Mouse (Mus musculus): ENCODE results near the gene Asb17. TPM values are rescaled to one million over a fixed set of nuclear protein-coding genes. Genes with fewer than 3 reads are reported as not detected.

Asb17 gene
- 0.05 and 0.16 TPM in 2 replicates for polyA plus RNA-seq (2012; rRNA removed)

DNA sequence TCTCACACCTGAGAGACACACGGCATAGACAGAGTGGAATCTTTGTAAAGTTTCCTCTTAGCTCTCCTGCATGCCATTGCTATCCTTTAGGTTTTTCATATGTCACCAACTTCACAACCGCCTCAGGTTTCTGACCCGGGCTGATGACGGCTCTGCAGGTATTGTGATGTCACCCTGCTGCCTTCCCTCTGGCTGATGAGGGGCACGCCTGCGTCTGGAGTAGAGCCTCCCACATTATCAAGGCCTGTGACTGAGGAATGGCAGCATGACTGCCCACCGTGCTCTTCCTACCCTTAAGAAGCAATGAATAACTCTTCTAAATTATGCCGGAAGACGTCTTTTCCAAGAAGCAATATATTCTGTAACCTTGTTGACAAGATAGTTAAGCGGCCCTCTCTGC lies at the start of gene Asb17:
Gene Asb17 (plus strand): TSS at position 180 of the 400 bp plus-strand sequence.
- H3K36me3 ChIP-seq (ENCODE audit: control insufficient read depth, insufficient read depth, low read length) = no peaks in the 10 kb centered on the region
- TF ChIP-seq POLR2A (IDR thresholded peaks at IDR 0.05; ENCODE audit: low read depth, low read length) = no peak
- no peak for TF ChIP-seq CTCF (IDR thresholded peaks at IDR 0.05; ENCODE audit: extremely low read depth, insufficient read depth, insufficient read length, insufficient replicate concordance)
- H3K27ac ChIP-seq (ENCODE audit: insufficient read depth, low read length) = no peak within 1 kb of the TSS
- 90% methylated on average over 10 of the region's 10 CpGs for WGBS
- H3K4me3 ChIP-seq (ENCODE audit: extremely low read depth, insufficient read depth, insufficient read length) = no peak within 1 kb of the TSS
- DNase-seq (ENCODE audit: low read depth in 1 of 2, low spot score in 2 of 2) = no peak
- H3K4me1 ChIP-seq (ENCODE audit: control insufficient read depth, insufficient read depth, insufficient read length) = no peaks in the 10 kb centered on the region
- no peaks in the 10 kb centered on the region for H3K27me3 ChIP-seq (ENCODE audit: control insufficient read depth, insufficient read depth, low read length)

DNA sequence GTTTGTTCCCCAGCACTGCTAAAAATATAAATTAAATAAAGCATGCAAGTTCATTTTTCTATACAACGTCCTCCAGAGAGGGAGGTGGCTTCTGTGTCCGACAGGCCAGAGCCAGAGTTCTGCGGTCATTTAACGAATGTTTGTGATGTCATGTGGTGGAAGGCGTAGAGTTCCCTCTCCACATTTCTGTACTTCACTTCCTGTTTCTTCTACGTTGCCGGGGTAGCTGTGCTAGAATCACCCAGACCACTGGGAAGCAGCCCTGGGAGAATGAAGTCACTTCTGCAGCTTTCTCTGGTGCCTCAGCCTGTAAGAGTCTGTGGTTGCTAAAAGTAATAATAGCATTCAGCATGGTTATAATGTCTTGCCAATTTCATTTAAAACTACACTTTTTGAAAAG lies 46.4 kb upstream of the Asb17 start:
- no peaks in the 10 kb centered on the region for H3K36me3 ChIP-seq (ENCODE audit: control insufficient read depth, insufficient read depth, low read length)
- peaks cover 5% of the 10 kb centered on the region; the same call in 1 of the 2 replicates for H3K4me1 ChIP-seq (ENCODE audit: control insufficient read depth, insufficient read depth, insufficient read length)
- DNase-seq (ENCODE audit: low read depth in 1 of 2, low spot score in 2 of 2) = no peak
- WGBS = 9% methylated on average over 7 of the region's 7 CpGs
- no peaks in the 10 kb centered on the region for H3K27me3 ChIP-seq (ENCODE audit: control insufficient read depth, insufficient read depth, low read length)
- no peak overlapping the region for H3K4me3 ChIP-seq (ENCODE audit: extremely low read depth, insufficient read depth, insufficient read length)
- H3K27ac ChIP-seq (ENCODE audit: insufficient read depth, low read length) = no peak overlapping the region
- TF ChIP-seq POLR2A (IDR thresholded peaks at IDR 0.05; ENCODE audit: low read depth, low read length) (no peak), CTCF (IDR thresholded peaks at IDR 0.05; ENCODE audit: extremely low read depth, insufficient read depth, insufficient read length, insufficient replicate concordance) (no peak)

DNA sequence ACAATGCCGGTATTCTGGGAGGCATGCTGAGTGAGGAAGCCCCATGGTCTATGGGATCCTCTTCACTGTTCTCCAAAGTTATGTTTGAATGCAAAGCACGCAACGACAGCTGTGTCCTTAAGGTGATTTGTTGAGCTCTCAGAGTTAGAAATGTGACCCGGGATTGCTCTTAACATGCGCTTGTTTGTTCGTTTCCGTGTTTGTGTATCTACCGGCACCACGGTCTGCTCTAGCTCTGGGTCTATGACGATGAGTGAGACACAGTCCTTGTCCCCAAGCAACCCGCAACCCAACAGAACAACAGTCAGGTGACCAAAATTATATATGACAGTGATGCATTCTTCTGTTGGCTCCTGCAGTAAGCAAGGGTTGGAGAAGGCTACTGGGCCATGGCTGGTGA lies 44.4 kb upstream of the Asb17 start:
- Histone ChIP-seq H3K4me1 (ENCODE audit: control insufficient read depth, insufficient read depth, insufficient read length) (peaks cover 5% of the 10 kb centered on the region; the same call in 1 of the 2 replicates), H3K27ac (ENCODE audit: insufficient read depth, low read length) (no peak overlapping the region), H3K36me3 (ENCODE audit: control insufficient read depth, insufficient read depth, low read length) (no peaks in the 10 kb centered on the region), H3K4me3 (ENCODE audit: extremely low read depth, insufficient read depth, insufficient read length) (no peak overlapping the region), H3K27me3 (ENCODE audit: control insufficient read depth, insufficient read depth, low read length) (no peaks in the 10 kb centered on the region)
- TF ChIP-seq CTCF (IDR thresholded peaks at IDR 0.05; ENCODE audit: extremely low read depth, insufficient read depth, insufficient read length, insufficient replicate concordance) (no peak), POLR2A (IDR thresholded peaks at IDR 0.05; ENCODE audit: low read depth, low read length) (no peak)
- 94% methylated on average over 11 of the region's 11 CpGs for WGBS
- no peak for DNase-seq (ENCODE audit: low read depth in 1 of 2, low spot score in 2 of 2)

DNA sequence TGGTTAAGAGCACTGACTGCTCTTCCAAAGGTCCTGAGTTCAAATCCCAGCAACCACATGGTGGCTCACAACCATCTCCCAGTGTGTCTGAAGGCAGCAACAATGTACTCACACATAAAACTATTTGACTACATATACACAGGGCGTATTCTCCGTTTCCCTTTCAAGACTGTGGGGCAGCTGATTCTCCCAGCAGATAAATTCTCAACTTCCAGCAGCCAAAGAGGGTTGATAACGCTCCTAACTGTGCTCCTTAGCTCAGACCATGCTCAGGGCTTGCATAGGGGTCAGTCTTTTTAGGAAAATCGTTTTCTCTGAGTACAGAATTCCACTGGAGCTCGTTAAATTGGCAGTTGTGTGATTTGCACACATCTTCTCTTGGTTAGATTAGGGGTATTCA lies 43.3 kb upstream of the Asb17 start:
- Histone ChIP-seq H3K27ac (ENCODE audit: insufficient read depth, low read length) (no peak overlapping the region), H3K4me1 (ENCODE audit: control insufficient read depth, insufficient read depth, insufficient read length) (peaks cover 5% of the 10 kb centered on the region; the same call in 1 of the 2 replicates), H3K36me3 (ENCODE audit: control insufficient read depth, insufficient read depth, low read length) (no peaks in the 10 kb centered on the region), H3K4me3 (ENCODE audit: extremely low read depth, insufficient read depth, insufficient read length) (no peak overlapping the region), H3K27me3 (ENCODE audit: control insufficient read depth, insufficient read depth, low read length) (no peaks in the 10 kb centered on the region)
- no peak for DNase-seq (ENCODE audit: low read depth in 1 of 2, low spot score in 2 of 2)
- WGBS = 81% methylated on average over 5 of the region's 5 CpGs
- TF ChIP-seq POLR2A (IDR thresholded peaks at IDR 0.05; ENCODE audit: low read depth, low read length) = no peak

DNA sequence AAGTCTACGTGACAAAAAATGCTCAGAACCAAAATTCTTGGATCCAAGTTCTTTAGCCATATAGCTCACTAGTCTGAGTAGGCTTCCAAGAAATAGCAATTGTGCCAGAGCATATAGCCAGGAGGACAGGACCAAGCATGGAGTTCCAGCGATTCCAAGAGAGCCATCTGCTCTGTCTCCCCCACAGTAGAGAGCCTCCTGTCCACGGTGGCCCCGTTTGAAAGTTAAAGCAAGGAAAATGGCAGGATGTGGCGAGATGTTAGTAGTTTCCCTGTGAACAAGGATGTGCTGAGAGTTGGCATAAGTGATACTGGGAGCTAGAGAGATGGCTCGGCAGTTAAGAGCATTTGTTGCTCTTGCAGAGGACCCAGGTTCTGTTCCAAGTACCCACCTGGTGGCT lies 42.5 kb upstream of the Asb17 start:
- no peaks in the 10 kb centered on the region for H3K36me3 ChIP-seq (ENCODE audit: control insufficient read depth, insufficient read depth, low read length)
- no peak overlapping the region for H3K27ac ChIP-seq (ENCODE audit: insufficient read depth, low read length)
- peaks cover 5% of the 10 kb centered on the region; the same call in 1 of the 2 replicates for H3K4me1 ChIP-seq (ENCODE audit: control insufficient read depth, insufficient read depth, insufficient read length)
- no peaks in the 10 kb centered on the region for H3K27me3 ChIP-seq (ENCODE audit: control insufficient read depth, insufficient read depth, low read length)
- no peak for TF ChIP-seq POLR2A (IDR thresholded peaks at IDR 0.05; ENCODE audit: low read depth, low read length)
- TF ChIP-seq CTCF (IDR thresholded peaks at IDR 0.05; ENCODE audit: extremely low read depth, insufficient read depth, insufficient read length, insufficient replicate concordance) = no peak
- no peak overlapping the region for H3K4me3 ChIP-seq (ENCODE audit: extremely low read depth, insufficient read depth, insufficient read length)
- 66% methylated on average over 6 of the region's 6 CpGs for WGBS
- DNase-seq (ENCODE audit: low read depth in 1 of 2, low spot score in 2 of 2) = no peak

DNA sequence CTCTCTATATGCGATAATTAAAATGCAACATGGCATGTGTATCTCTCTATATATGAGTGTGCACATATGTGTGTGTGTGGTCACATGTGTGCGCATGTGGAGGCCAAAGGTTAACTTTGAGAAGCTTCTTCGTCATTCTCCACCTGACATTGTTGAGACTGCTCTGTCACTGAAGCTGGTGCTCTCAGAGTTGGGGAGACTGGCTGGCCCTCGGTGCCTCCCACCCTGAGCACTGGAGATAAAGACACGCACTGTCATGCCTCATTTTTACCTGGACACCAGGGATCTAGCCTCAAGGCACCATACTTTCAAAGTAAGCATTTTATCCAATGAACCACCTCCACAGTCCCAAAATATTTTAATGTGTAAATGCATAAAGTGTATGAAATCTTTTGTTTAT lies 41.4 kb upstream of the Asb17 start:
- Histone ChIP-seq H3K4me3 (ENCODE audit: extremely low read depth, insufficient read depth, insufficient read length) (no peak overlapping the region), H3K36me3 (ENCODE audit: control insufficient read depth, insufficient read depth, low read length) (no peaks in the 10 kb centered on the region), H3K27me3 (ENCODE audit: control insufficient read depth, insufficient read depth, low read length) (no peaks in the 10 kb centered on the region), H3K27ac (ENCODE audit: insufficient read depth, low read length) (no peak overlapping the region), H3K4me1 (ENCODE audit: control insufficient read depth, insufficient read depth, insufficient read length) (0 out of 2 replicates have a peak, but pooled peaks cover under 1% of the 10 kb centered on the region)
- no peak for TF ChIP-seq POLR2A (IDR thresholded peaks at IDR 0.05; ENCODE audit: low read depth, low read length)
- TF ChIP-seq CTCF (IDR thresholded peaks at IDR 0.05; ENCODE audit: extremely low read depth, insufficient read depth, insufficient read length, insufficient replicate concordance) = no peak
- 88% methylated on average over 5 of the region's 5 CpGs for WGBS
- no peak for DNase-seq (ENCODE audit: low read depth in 1 of 2, low spot score in 2 of 2)

DNA sequence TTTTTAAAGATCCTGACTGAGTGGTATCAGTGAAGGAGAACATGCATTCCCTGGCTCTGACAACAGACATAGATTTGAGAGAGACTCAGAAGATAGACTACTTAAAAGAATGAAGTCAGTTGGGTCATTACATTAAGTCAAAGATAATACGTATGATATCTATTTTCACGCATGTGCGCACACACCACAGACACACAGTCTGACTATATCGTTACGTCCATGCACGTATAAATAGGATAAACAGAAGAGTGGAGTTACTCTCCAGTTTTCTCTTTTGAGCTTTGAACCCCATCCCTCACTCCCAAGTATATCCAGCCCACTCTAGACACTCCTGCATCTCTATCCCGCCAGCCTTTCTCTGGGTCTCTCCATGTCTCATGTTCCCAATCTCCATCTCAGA lies 40.0 kb upstream of the Asb17 start:
- Histone ChIP-seq H3K27me3 (ENCODE audit: control insufficient read depth, insufficient read depth, low read length) (no peaks in the 10 kb centered on the region; the same call in 1 of the 2 replicates), H3K4me3 (ENCODE audit: extremely low read depth, insufficient read depth, insufficient read length) (no peak overlapping the region), H3K36me3 (ENCODE audit: control insufficient read depth, insufficient read depth, low read length) (no peaks in the 10 kb centered on the region), H3K27ac (ENCODE audit: insufficient read depth, low read length) (no peak overlapping the region), H3K4me1 (ENCODE audit: control insufficient read depth, insufficient read depth, insufficient read length) (no peaks in the 10 kb centered on the region)
- WGBS = 86% methylated on average over 7 of the region's 7 CpGs
- no peak for DNase-seq (ENCODE audit: low read depth in 1 of 2, low spot score in 2 of 2)
- no peak for TF ChIP-seq CTCF (IDR thresholded peaks at IDR 0.05; ENCODE audit: extremely low read depth, insufficient read depth, insufficient read length, insufficient replicate concordance)
- TF ChIP-seq POLR2A (IDR thresholded peaks at IDR 0.05; ENCODE audit: low read depth, low read length) = no peak
